Mouse (Mus musculus): Measurements from ENCODE around the gene Ffar2. TPM values are rescaled to one million over a fixed set of nuclear protein-coding genes. Genes with fewer than 3 reads are reported as not detected.
"Not testable (repeated sequence)": the region's sequence is repeated elsewhere in the genome, so short reads cannot be mapped to it uniquely, and the experiment has no call there.

Gene Ffar2
- polyA plus RNA-seq, 1 experiment from 2014 or later, result not detected

DNA sequence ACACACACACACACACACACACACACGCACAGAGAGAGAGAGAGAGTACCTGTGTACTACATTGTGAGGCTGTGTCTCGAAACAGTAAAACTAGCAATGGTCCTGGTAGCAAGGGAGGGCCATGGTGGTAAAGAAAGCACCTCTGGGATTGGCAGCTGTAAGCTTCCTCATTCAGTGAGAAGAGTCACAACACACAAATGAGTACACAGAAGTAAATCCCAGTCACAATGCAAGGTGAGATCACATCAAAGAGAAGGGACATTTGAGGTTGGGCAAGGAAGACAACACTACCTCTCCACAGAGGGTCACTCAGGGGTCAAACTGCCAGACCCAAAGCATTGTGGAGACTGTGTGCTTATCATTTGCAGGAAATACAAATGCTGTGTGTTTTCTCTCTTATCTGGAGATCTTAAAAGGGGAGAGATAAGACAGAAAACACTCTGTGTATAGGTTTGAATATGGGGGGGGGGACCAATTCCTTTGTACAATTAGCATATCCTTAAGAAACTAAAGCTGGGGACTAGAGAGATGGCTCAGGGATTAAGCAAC lies 23.0 kb upstream of the Ffar2 start:
- peaks cover 21% of the 10 kb centered on the region for H3K27me3 ChIP-seq
- DNase-seq (ENCODE audit: low read depth, low spot score) (no peak), ATAC-seq (no peak)
- POLR2A ChIA-PET, result no interaction called here
- in situ Hi-C loops (cut with MboI; ENCODE audit: low pct_unique_long_range_greater_than_20kb), result no loop called here
- TF ChIP-seq CTCF (IDR thresholded peaks at IDR 0.05), result no peak
- CTCF ChIA-PET, result no interaction called here

GRCm38 (mm10) chr7:30844676-30845297 lies 21.2 kb upstream of the Ffar2 start:
- ATAC-seq, result no peak
- CTCF ChIA-PET, result interaction anchor here (1.5 kb wide), 1 partner anchor 111 kb away, joined by 3 read pairs; no protein-coding TSS in a partner anchor

DNA sequence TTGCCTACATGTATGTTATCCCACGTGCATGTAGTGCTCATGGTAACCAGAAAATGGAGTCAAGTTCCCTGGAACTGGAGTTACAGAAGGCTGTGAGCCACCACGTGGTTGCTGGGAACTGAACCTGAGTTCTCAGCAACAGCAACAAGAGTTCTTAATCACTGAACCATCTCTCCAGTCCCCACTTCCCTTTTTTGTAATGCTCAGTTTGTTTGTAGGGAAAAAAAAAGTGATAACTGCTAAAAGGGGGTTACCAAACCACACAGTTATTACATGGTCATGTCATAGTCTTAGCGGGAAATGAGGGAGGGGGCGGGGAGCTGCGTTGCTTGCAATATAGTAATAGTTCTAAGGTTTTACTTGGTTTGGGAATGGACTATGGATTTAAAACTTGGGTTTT lies 18.5 kb upstream of the Ffar2 start:
- H3K27me3 ChIP-seq, result peaks cover 8% of the 10 kb centered on the region
- CTCF ChIA-PET, result no interaction called here
- ATAC-seq, result no peak

More at GRCm38 (mm10) chr7:30844676-30845297, 21.2 kb upstream of the Ffar2 start:
- in situ Hi-C loops (cut with MboI; ENCODE audit: low pct_unique_long_range_greater_than_20kb), result no loop called here
- peaks cover 13% of the 10 kb centered on the region for H3K27me3 ChIP-seq
- POLR2A ChIA-PET, result no interaction called here
- no peak for TF ChIP-seq CTCF (IDR thresholded peaks at IDR 0.05)
- DNase-seq (ENCODE audit: low read depth, low spot score), result no peak

GRCm38 (mm10) chr7:30841379-30841778 lies 17.8 kb upstream of the Ffar2 start:
- ATAC-seq (no peak), DNase-seq (ENCODE audit: low read depth, low spot score) (no peak)
- peaks cover 8% of the 10 kb centered on the region for H3K27me3 ChIP-seq
- ChIA-PET CTCF (no interaction called here), POLR2A (interaction anchor here (0.6 kb wide), 1 partner anchor 246 kb away, joined by 4 read pairs; no protein-coding TSS in a partner anchor)
- no peak for TF ChIP-seq CTCF (IDR thresholded peaks at IDR 0.05)
- in situ Hi-C loops (cut with MboI; ENCODE audit: low pct_unique_long_range_greater_than_20kb), result no loop called here

More for the DNA sequence above, 18.5 kb upstream of the Ffar2 start:
- DNase-seq (ENCODE audit: low read depth, low spot score), result no peak
- POLR2A ChIA-PET, result no interaction called here
- in situ Hi-C loops (cut with MboI; ENCODE audit: low pct_unique_long_range_greater_than_20kb), result no loop called here
- TF ChIP-seq CTCF (IDR thresholded peaks at IDR 0.05), result no peak

- TF ChIP-seq CTCF (IDR thresholded peaks at IDR 0.05), result no peak
- no peak for ATAC-seq
- CTCF ChIA-PET, result no interaction called here
Measured at GRCm38 (mm10) chr7:30840306-30840705, 16.7 kb upstream of the Ffar2 start.

DNA sequence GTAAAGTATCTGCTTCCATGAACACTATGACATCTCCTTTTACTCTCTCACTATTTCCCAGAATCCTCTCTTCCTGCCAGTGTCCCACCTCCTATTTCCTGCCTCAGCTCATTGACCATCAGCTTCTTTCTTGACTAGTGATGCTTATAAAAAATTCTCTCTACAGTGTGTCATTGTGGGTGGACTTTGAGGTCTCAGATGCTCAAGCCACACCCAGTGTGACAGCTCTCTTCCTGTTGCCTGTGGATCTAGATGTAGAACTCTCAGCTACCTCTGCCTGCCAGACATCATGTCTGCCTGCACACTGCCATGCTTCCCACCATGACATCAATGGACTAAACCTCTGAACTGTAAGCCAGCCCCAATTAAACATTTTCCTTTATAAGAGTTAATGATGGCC lies 13.7 kb upstream of the Ffar2 start:
- in situ Hi-C loops (cut with MboI; ENCODE audit: low pct_unique_long_range_greater_than_20kb), result no loop called here
- TF ChIP-seq CTCF (IDR thresholded peaks at IDR 0.05), result no peak
- ATAC-seq (no peak), DNase-seq (ENCODE audit: low read depth, low spot score) (no peak)
- ChIA-PET POLR2A (interaction anchor here (0.6 kb wide), 1 partner anchor 648 kb away, joined by 8 read pairs; no protein-coding TSS in a partner anchor), CTCF (no interaction called here)
- H3K27me3 ChIP-seq, result peaks cover 8% of the 10 kb centered on the region

More at GRCm38 (mm10) chr7:30840306-30840705, 16.7 kb upstream of the Ffar2 start:
- POLR2A ChIA-PET, result no interaction called here
- DNase-seq (ENCODE audit: low read depth, low spot score), result no peak
- in situ Hi-C loops (cut with MboI; ENCODE audit: low pct_unique_long_range_greater_than_20kb), result no loop called here
- peaks cover 8% of the 10 kb centered on the region for H3K27me3 ChIP-seq

DNA sequence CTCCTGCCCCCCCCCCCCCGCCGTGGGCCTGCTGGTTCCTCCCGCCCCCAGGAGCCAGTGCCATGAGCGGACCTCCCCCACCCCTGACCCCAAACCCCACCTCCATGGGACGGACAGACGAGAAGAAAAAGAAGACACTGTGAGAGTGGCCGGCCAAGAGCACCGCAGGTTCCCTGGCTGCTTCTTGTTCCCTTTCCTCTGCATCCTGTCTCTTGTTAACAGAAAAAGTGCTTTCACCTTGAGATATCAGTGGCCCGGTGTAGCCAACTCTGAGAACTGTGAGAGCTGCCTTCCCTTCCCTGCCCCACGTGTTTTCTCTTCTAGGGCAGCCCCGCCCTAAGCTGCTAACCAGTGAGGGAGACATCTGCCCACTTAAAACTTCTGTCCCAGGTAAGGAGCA lies 9.1 kb upstream of the Ffar2 start:
- H3K27me3 ChIP-seq; DNase-seq (ENCODE audit: low read depth, low spot score); POLR2A ChIA-PET; CTCF ChIA-PET; ATAC-seq; in situ Hi-C loops (cut with MboI; ENCODE audit: low pct_unique_long_range_greater_than_20kb): not testable (repeated sequence)

DNA sequence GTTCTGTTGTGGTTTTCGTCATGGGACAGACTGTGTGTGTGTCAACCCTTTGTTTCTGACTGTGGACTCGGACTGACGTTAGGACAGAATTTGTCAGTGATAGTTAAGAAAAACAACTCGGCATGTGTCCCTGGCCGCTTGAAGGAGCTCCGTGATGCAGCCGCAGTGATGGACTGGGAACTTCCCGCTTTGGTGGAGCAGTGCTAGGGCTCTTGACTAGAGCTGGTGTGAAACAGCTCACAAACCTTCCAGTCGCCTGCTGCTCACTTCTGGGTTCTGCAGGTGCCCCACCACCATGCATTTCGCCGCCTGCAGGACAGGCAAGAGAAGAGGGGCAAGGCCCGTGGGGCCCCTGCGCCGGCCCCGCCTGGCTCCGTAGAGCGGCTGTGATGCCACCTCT lies 8.7 kb upstream of the Ffar2 start:
- no peak for TF ChIP-seq CTCF (IDR thresholded peaks at IDR 0.05)
- ChIA-PET CTCF (no interaction called here), POLR2A (no interaction called here)
- no peaks in the 10 kb centered on the region for H3K27me3 ChIP-seq
- in situ Hi-C loops (cut with MboI; ENCODE audit: low pct_unique_long_range_greater_than_20kb), result no loop called here
- ATAC-seq (no peak), DNase-seq (ENCODE audit: low read depth, low spot score) (no peak)

DNA sequence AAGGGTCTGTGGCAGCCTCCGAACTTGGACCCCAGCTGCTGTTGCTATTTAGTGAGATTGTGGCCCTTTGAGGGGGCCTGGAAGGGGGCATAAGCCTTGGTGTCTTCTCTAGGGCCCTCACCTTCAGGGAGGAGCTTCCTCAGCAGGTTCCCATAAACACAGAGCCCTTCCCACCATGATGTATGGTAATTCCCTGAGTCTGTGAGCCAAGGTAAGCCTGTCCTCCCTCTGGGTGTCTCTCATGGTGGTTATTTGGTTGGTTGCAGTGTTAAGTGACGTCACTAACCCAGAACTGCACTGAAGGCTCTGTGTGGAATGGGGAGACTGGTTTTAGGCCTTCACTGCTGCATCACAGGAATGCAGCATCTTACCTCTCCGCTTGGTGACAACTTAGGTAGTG lies 5.9 kb upstream of the Ffar2 start:
- DNase-seq (ENCODE audit: low read depth, low spot score), result no peak
- ChIA-PET POLR2A (no interaction called here), CTCF (no interaction called here)
- no peak for ATAC-seq
- in situ Hi-C loops (cut with MboI; ENCODE audit: low pct_unique_long_range_greater_than_20kb), result no loop called here
- TF ChIP-seq CTCF (IDR thresholded peaks at IDR 0.05), result no peak
- H3K27me3 ChIP-seq, result no peaks in the 10 kb centered on the region

DNA sequence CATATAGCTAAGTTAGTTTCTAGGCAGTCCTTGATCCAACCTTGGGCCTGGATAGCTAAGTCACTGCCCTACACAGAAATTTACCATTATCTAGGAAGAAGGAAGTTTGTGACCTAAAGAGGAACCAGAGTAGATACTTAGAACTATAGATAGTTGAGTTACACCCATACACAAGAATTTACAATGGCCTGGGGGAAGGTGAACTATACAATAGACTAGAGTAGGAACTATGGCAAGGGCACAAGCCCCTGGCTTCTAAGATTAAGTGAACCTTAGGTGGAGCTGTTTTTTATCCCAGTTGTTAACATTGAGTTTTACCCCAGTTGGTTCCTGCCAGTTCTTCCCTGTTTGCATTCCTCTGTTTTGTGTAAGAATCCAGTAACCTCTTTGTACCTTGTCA lies 5.3 kb upstream of the Ffar2 start:
- POLR2A ChIA-PET; DNase-seq (ENCODE audit: low read depth, low spot score); H3K27me3 ChIP-seq; ATAC-seq; CTCF ChIA-PET; in situ Hi-C loops (cut with MboI; ENCODE audit: low pct_unique_long_range_greater_than_20kb): not testable (repeated sequence)

- in situ Hi-C loops (cut with MboI; ENCODE audit: low pct_unique_long_range_greater_than_20kb), result no loop called here
- no peak for ATAC-seq
- ChIA-PET POLR2A (no interaction called here), CTCF (no interaction called here)
- H3K27me3 ChIP-seq, result no peaks in the 10 kb centered on the region
- no peak for DNase-seq (ENCODE audit: low read depth, low spot score)
- no peak for TF ChIP-seq CTCF (IDR thresholded peaks at IDR 0.05)
Measured at GRCm38 (mm10) chr7:30826660-30827059, 3.1 kb upstream of the Ffar2 start.

DNA sequence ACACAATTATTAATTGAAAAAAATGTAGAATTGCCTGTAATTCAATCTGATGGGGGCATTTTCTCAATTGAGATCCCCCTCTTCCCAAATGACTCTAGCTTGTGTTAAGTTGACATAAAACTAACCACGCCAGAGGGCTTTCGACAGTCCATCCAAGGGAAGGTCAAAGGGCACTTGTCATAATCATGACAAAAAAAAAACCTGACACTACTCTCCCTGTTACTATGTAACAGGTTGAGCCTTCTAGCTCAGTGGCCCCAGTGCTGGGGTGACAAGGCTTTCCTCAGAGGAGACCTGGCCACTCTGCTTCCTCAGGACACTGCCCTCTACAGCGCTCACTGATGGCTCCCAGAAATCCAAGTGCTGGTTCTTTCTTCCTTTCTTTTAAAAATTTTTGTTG lies 731 bp upstream of the Ffar2 start:
- ChIA-PET POLR2A (no interaction called here), CTCF (no interaction called here)
- TF ChIP-seq CTCF (IDR thresholded peaks at IDR 0.05), result no peak
- H3K27me3 ChIP-seq, result peaks cover 8% of the 10 kb centered on the region
- in situ Hi-C loops (cut with MboI; ENCODE audit: low pct_unique_long_range_greater_than_20kb), result no loop called here
- ATAC-seq, result no peak
- no peak for DNase-seq (ENCODE audit: low read depth, low spot score)

All from Patski (cell line).